In the genomic region with DNA sequence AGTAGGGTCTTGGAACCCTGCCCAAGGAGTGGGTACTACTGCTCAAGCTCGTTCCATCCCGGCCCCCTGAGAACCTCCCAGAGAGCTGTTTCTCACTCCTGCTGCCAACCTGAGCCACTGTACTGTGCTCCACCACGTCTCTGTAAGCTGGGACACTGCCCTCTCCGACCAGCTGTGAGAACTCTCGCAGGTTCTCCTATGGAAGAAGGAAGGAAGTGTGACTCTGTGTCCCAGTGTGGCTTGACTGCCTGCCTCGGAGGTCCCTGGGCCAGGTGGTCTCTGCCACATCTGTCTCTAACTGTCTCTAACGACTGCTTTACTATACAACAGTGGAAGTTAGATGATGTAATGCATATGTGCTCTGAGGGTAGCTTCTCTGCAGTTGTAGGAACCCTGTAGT, we compare ENCODE assay signal across 20 mouse cellular contexts.
A peak's percentile ranks its signal among the peaks of the same experiment; 100 is the strongest.
DNase-seq lines count a peak whose midpoint lies in the region; TF ChIP-seq lines count a peak whose summit lies in the region.
"Had no signal": no experiment of that assay in that cellular context is flagged by ENCODE, and none has a peak within 500 bp of the region (broad histone marks: within the 10 kb centered on the region; RNA-seq: fewer than 3 reads in every experiment).

No protein-coding gene starts in this region.

- H3K4me3 ChIP-seq in limb, embryonic 10.5 days, result no peak overlapping the region
- H3K4me3 ChIP-seq: heart, embryonic 10.5 days; liver, embryonic 15.5 days; megakaryocyte, embryonic 14.5 days; neural tube, embryonic 13.5 days had no signal

- peaks cover 21% of the 10 kb centered on the region for H3K4me1 ChIP-seq in limb, embryonic 10.5 days
- H3K4me1 ChIP-seq: megakaryocyte, embryonic 14.5 days had no signal

- intact Hi-C loops in left cerebral cortex, postnatal 36 days (cut with DNase I), result no loop called here
- intact Hi-C loops in gastrocnemius, postnatal 14 days (cut with DNase I; ENCODE audit: low total_unique reads), result no loop called here

- peaks cover 59% of the 10 kb centered on the region for H3K27me3 ChIP-seq in limb, embryonic 10.5 days (ENCODE audit: low read depth, poor library complexity, severe bottlenecking)
- H3K27me3 ChIP-seq: liver, embryonic 15.5 days; Patski had no signal

- 70% methylated on average over 7 of the region's 7 CpGs for WGBS in limb, embryonic 10.5 days

- no peaks in the 10 kb centered on the region for H3K9me3 ChIP-seq in limb, embryonic 10.5 days (replicated peaks)
- H3K9me3 ChIP-seq: heart, embryonic 10.5 days; liver, embryonic 15.5 days; megakaryocyte, embryonic 14.5 days; neural tube, embryonic 13.5 days had no signal

- H3K27ac ChIP-seq in limb, embryonic 10.5 days, result 0 out of 2 replicates have a peak overlapping the region, but pooled peaks have one; percentile 12
- H3K27ac ChIP-seq: heart, embryonic 10.5 days; liver, embryonic 15.5 days; neural tube, embryonic 13.5 days had no signal

- DNase-seq in cerebellum, postnatal 10 days, result peak; percentile 26 to 42
- no peak for DNase-seq in cerebellum, adult 11-12 months
- DNase-seq in brain, embryonic 14.5 days (ENCODE audit: low read depth), result peak; percentile 29
- DNase-seq in limb, embryonic 10.5 days (ENCODE audit: low spot score), result no peak
- DNase-seq in thymus, postnatal 14 days, result peak; percentile 74
- no peak for DNase-seq in ovary, postnatal 36 days (ENCODE audit: low spot score)
- no peak for DNase-seq in left cerebral cortex, postnatal 36 days (ENCODE audit: low spot score in 2 of 2)
- no peak for DNase-seq in gastrocnemius, postnatal 14 days
- DNase-seq: adrenal gland, postnatal 10 days; cerebellum, postnatal 25 days; heart, postnatal 14 days; kidney, postnatal 36 days; layer of hippocampus, adult 9-11 months; midbrain, embryonic 14.5 days; right cerebral cortex, postnatal 25 days had no signal

- TF ChIP-seq POLR2A in brain, embryonic 14.5 days (IDR thresholded peaks at IDR 0.05; ENCODE audit: borderline replicate concordance, extremely low read depth, insufficient read depth, insufficient read length, poor library complexity, severe bottlenecking), result no peak

- no peaks in the 10 kb centered on the region for H3K36me3 ChIP-seq in limb, embryonic 10.5 days
- H3K36me3 ChIP-seq: heart, embryonic 10.5 days; liver, embryonic 15.5 days; neural tube, embryonic 13.5 days had no signal

- TF ChIP-seq CTCF in brain, embryonic 14.5 days (IDR thresholded peaks at IDR 0.05; ENCODE audit: borderline replicate concordance, extremely low read depth, insufficient read depth, insufficient read length), result no peak

Comparison
In these comparisons a context has a peak if more than half of its experiments do, and no peak if none do; other contexts are left out.
1. DNase-seq: peak in cerebellum, postnatal 10 days (2 of 2), brain, embryonic 14.5 days (single experiment) and thymus, postnatal 14 days (single experiment); none in cerebellum, adult 11-12 months (single experiment), limb, embryonic 10.5 days (single experiment), ovary, postnatal 36 days (single experiment), left cerebral cortex, postnatal 36 days (0 of 2) and gastrocnemius, postnatal 14 days (single experiment).